Mouse (Mus musculus) adrenal gland, adult 8-10 months (tissue): ENCODE data around the gene Gm5901. TPM values are rescaled to one million over a fixed set of nuclear protein-coding genes. Genes with fewer than 3 reads are reported as not detected.
"Not testable (repeated sequence)": the region's sequence is repeated elsewhere in the genome, so short reads cannot be mapped to it uniquely, and the experiment has no call there.

ENCODE experiments used
- DNase-seq: peaks from one replicate; pipeline ENCODE4 v3.0.0; 2022
- total RNA-seq, 4 experiments: library from RNA; stranded (reverse); gene quantifications; 2 replicates each; pipeline ENCODE4 v1.2.4; 2022

Gm5901 gene
- total RNA-seq, result not detected

GRCm38 (mm10) chr7:105374866-105375265, at the start of gene Gm5901:
TSS of gene Gm5901 (plus strand) at chr7:105375038.
- DNase-seq, result no peak

GRCm38 (mm10) chr7:105325302-105325701, 49.5 kb upstream of the Gm5901 start:
- DNase-seq, result no peak

- DNase-seq, result no peak
These were observed 40.8 kb upstream of the Gm5901 start, which contains the start of gene Olfr690 for GRCm38 (mm10) chr7:105334004-105334403. TSS of gene Olfr690 (minus strand) at chr7:105334104.

GRCm38 (mm10) chr7:105342170-105342569, 32.7 kb upstream of the Gm5901 start, which contains the start of gene Olfr691:
TSS of gene Olfr691 (minus strand) at chr7:105342270.
- no peak for DNase-seq

- no peak for DNase-seq
These were observed 32.1 kb upstream of the Gm5901 start for GRCm38 (mm10) chr7:105342752-105343151.

GRCm38 (mm10) chr7:105356064-105356463, 18.8 kb upstream of the Gm5901 start:
- DNase-seq, result not testable (repeated sequence)

GRCm38 (mm10) chr7:105356487-105356886, 18.4 kb upstream of the Gm5901 start:
- DNase-seq, result not testable (repeated sequence)

- no peak for DNase-seq
These were observed 13.1 kb upstream of the Gm5901 start for GRCm38 (mm10) chr7:105361713-105362112.

- no peak for DNase-seq
These were observed 7.6 kb upstream of the Gm5901 start for GRCm38 (mm10) chr7:105367268-105367667.

- no peak for DNase-seq
These were observed 6.9 kb upstream of the Gm5901 start, which contains the start of gene Olfr692 for GRCm38 (mm10) chr7:105367930-105368329. TSS of gene Olfr692 (plus strand) at chr7:105368230.

- no peak for DNase-seq
These were observed 6.3 kb upstream of the Gm5901 start for GRCm38 (mm10) chr7:105368521-105368920.

- no peak for DNase-seq
These were observed 1.9 kb upstream of the Gm5901 start for GRCm38 (mm10) chr7:105372912-105373311.

GRCm38 (mm10) chr7:105373509-105373908, 1.3 kb upstream of the Gm5901 start:
- no peak for DNase-seq

GRCm38 (mm10) chr7:105373976-105374375, 862 bp upstream of the Gm5901 start:
- DNase-seq, result no peak

GRCm38 (mm10) chr7:105380329-105380728, 5.5 kb downstream of the Gm5901 start:
- no peak for DNase-seq

GRCm38 (mm10) chr7:105387696-105388095, 12.9 kb downstream of the Gm5901 start:
- no peak for DNase-seq

- no peak for DNase-seq
These were observed 15.4 kb downstream of the Gm5901 start for GRCm38 (mm10) chr7:105390236-105390635.

- no peak for DNase-seq
These were observed 19.8 kb downstream of the Gm5901 start for GRCm38 (mm10) chr7:105394606-105395005.

GRCm38 (mm10) chr7:105395131-105395820, 20.4 kb downstream of the Gm5901 start:
- no peak for DNase-seq

GRCm38 (mm10) chr7:105396126-105396525, 21.3 kb downstream of the Gm5901 start:
- DNase-seq, result no peak

GRCm38 (mm10) chr7:105399058-105399934, 24.5 kb downstream of the Gm5901 start:
- no peak for DNase-seq

GRCm38 (mm10) chr7:105399935-105400624, 25.2 kb downstream of the Gm5901 start, which contains the start of gene Fam160a2:
TSS of gene Fam160a2 (minus strand) at chr7:105400054.
- DNase-seq, result peak; percentile 100

GRCm38 (mm10) chr7:105404268-105404667, 29.4 kb downstream of the Gm5901 start, which contains the start of gene Cnga4:
TSS of gene Cnga4 (plus strand) at chr7:105404568.
- no peak for DNase-seq
